Mouse (Mus musculus) urinary bladder, adult 18-20 months (tissue): ENCODE measurements around the gene Cebpb.

ENCODE experiments used
- DNase-seq, 2 experiments: peaks; one replicate each; pipeline ENCODE4 v3.0.0; 2022; ENCODE audit warnings: low spot score in 2 of 2, mixed read lengths in 2 of 2

Gene Cebpb

GRCm38 (mm10) chr2:167691871-167692661 is 3.4 kb downstream of the Cebpb start:
- DNase-seq, result no peak

GRCm38 (mm10) chr2:167692831-167693230 is 4.1 kb downstream of the Cebpb start:
- DNase-seq, result no peak

- no peak for DNase-seq
These were observed 4.8 kb downstream of the Cebpb start for GRCm38 (mm10) chr2:167693540-167693939.

- no peak for DNase-seq
These were observed 5.5 kb downstream of the Cebpb start for GRCm38 (mm10) chr2:167694244-167694643.

GRCm38 (mm10) chr2:167694963-167695362 is 6.2 kb downstream of the Cebpb start:
- no peak for DNase-seq

- DNase-seq, result no peak
These were observed 6.8 kb downstream of the Cebpb start for GRCm38 (mm10) chr2:167695491-167695890.

- peak in 1 of 2 experiments; percentile 52 for DNase-seq
These were observed 7.4 kb downstream of the Cebpb start for GRCm38 (mm10) chr2:167696143-167696542.

GRCm38 (mm10) chr2:167697902-167698301 is 9.2 kb downstream of the Cebpb start:
- peak in 1 of 2 experiments; percentile 58 for DNase-seq

- no peak for DNase-seq
These were observed 11.3 kb downstream of the Cebpb start for GRCm38 (mm10) chr2:167700018-167700417.

GRCm38 (mm10) chr2:167701472-167701871 is 12.8 kb downstream of the Cebpb start:
- DNase-seq, result no peak

- no peak for DNase-seq
These were observed 13.4 kb downstream of the Cebpb start for GRCm38 (mm10) chr2:167702126-167702525.

GRCm38 (mm10) chr2:167704409-167704808 is 15.7 kb downstream of the Cebpb start:
- DNase-seq, result no peak

GRCm38 (mm10) chr2:167706183-167706939 is 17.6 kb downstream of the Cebpb start:
- DNase-seq, result no peak

GRCm38 (mm10) chr2:167708373-167708772 is 19.7 kb downstream of the Cebpb start:
- no peak for DNase-seq

- no peak for DNase-seq
These were observed 21.3 kb downstream of the Cebpb start for GRCm38 (mm10) chr2:167709969-167710368.

- DNase-seq, result no peak
These were observed 21.9 kb downstream of the Cebpb start for GRCm38 (mm10) chr2:167710574-167710973.

- no peak for DNase-seq
These were observed 24.4 kb downstream of the Cebpb start for GRCm38 (mm10) chr2:167712872-167713821.

- no peak for DNase-seq
These were observed 25.6 kb downstream of the Cebpb start for GRCm38 (mm10) chr2:167714298-167714697.

GRCm38 (mm10) chr2:167715008-167715407 is 26.3 kb downstream of the Cebpb start:
- DNase-seq, result no peak

- no peak for DNase-seq
These were observed 28.5 kb downstream of the Cebpb start for GRCm38 (mm10) chr2:167717208-167717607.

- no peak for DNase-seq
These were observed 30.8 kb downstream of the Cebpb start for GRCm38 (mm10) chr2:167719520-167719919.
